Mouse (Mus musculus) kidney, adult 2 months (tissue): ENCODE data around the gene Lrrc71.

Source experiments
- CTCF ChIP-seq: fragments of 200-500 bp; conservative IDR thresholded peaks from 2 replicates; pipeline ENCODE4 v1.5.1; 2011; ENCODE audit warnings: low read depth, mild to moderate bottlenecking, control low read depth, low read length, moderate library complexity, mixed read lengths; ENCODE audit not compliant: insufficient read depth, insufficient read length
- POLR2A ChIP-seq: fragments of 200-500 bp; IDR thresholded peaks from one replicate; pipeline ENCODE4 v1.6.1; 2011; ENCODE audit warnings: low read depth, low read length, control low read depth

DNA sequence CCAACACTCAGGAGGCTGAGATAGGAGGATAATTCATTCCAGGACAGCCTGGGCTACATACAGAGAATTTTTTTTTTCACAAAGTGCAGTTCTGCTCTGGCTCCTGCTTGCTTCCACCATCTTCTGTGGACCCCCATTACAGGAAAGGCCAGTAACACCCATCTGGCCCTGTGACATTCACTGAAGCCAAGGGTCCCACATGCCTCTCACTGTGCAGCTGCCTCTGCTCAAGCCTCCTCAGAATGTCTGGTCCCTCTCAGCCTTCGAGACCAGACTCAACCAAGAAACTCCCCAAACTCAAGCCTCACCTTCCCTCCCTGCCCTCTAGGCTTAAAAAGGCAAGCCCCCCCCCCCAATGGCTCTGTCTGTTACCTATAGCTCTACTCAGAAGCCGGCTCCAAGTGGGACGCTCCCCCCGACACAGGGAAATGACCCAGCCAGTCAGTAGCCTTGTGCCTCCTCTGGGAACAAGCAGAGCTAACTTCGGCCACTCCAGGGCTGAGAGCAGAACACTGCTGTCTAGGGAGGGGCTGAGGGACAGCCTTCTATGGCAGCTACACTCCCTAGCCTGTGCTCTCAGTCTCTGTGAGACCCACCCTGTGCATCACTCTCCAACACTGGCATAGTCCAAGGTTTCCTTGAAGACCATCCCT lies 17.3 kb upstream of the Lrrc71 start:
- TF ChIP-seq CTCF (no peak), POLR2A (no peak)
